Mouse (Mus musculus): Measurements from ENCODE around the gene Mras. TPM values are rescaled to one million over a fixed set of nuclear protein-coding genes. Genes with fewer than 3 reads are reported as not detected.

Mras gene
- 1 to 10 TPM; 4.8 to 6.8 TPM for total RNA-seq (2021)

DNA sequence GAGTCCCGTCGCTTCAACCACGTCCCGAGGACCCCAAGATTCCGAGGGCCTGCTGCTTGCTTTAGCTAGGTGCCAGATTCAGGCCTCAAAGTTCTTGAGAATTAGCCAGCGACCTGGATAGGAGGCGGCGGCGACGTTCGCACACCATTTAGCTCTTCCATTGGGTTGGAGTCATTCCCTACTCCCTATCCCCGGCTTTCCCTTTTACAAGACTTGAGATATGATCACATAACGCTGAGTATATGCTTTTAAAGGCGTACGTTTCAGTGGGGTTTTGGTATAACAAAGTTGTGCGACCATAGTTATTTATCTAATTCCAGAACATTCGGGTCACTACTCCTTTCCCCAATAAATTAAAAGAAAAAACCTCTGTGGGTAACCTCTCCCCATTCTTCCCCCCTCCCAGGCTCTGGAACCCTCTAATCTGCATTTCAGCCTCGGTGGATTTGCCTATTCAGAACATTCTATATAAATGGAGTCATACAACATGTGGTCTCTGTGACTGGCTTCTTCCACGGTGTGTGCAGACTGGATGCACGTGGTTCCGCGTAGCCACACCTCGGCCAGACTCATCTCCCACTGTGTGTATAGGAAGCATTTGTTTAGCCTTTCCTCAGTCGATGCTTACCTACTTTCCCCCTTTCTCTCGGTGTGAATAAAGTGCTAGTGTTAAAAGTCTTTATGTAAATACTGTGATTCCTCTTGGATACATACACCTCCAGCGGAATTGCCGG lies at the start of gene Mras:
TSS of gene Mras (minus strand) at position 351 of the 734 bp plus-strand sequence.
- intact Hi-C loops (cut with DNase I) = loop anchor here (5.0 kb wide), 2 partner anchors 60 to 195 kb away; partner anchors contain the start of gene Cep70
- no peak for DNase-seq (ENCODE audit: low spot score)

DNA sequence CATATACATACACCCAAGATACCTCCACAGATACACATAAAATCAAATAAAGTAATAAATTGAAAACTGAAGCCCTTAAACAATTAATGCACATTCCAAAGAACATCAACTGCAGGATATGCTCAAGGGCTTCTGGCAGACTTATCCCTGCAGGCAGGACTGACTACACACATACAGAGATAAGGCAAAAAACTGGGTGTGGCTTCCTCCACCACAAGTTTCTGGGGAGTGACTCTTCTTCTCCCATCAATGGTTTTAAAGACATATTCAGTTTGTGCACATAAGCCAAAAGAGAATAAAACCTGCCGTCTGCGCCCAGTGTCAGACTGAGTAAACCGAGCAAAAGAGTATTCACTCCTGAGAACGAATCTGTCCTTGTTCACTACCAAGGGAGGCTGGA lies 48.0 kb upstream of the Mras start:
- no peak for DNase-seq (ENCODE audit: low spot score)
- intact Hi-C loops (cut with DNase I) = no loop called here

DNA sequence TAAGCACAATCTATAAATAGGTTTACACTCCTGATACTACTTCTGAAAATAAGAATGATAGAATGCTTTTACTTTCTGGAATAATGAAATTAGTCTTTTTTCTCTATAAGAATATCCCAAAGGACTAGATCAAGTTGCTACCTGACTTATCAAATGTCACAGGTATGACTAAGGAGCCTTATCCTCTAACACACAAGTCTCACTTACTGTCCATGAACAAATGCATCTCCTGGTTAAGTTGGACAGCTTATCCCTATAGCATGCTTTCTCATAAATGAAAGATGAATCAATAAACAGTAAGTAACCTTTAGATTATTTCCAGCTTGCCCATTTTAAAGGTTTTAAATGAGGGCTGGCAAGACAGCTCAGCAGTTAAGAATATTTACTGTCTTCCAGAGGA lies 47.5 kb upstream of the Mras start:
- intact Hi-C loops (cut with DNase I) = no loop called here
- no peak for DNase-seq (ENCODE audit: low spot score)

DNA sequence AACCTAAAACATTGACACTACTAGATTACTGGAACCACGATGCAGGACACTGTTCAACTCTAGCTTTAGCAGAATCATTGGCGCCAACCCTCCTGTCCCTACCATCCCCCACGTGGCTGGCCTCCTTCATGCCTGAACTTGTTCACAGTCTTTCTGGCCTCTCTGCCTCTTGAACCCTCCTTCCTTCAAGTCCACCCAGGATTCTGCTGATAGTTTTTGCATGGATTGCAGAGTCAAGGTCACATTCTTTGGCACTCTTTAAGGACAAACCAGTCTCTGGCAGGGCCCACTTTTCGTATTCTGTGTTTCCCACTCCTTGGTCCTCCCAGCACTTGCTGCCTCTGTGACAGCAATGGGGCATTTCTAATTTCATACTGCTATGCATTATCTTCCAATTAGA lies 46.0 kb upstream of the Mras start:
- intact Hi-C loops (cut with DNase I) = no loop called here
- no peak for DNase-seq (ENCODE audit: low spot score)

DNA sequence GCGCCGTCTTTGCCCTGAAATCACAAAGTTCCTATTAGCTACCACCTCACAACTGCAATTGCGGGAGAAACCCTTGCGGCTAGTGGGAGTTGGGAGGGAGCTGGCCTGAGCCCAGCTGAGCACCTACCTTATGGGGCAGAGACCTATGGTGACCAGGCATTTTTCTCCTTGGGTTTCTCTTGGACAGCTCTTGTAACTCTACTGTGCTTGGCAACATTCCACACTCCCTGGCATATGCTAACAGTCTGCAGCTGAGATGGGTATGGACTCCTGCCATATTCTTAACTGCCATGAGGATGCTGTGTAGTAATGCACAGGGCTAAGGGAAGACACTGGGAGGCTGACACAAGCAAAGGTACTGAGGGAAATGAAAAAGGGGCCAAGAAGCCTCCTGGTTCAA lies 43.6 kb upstream of the Mras start:
- intact Hi-C loops (cut with DNase I) = no loop called here
- no peak for DNase-seq (ENCODE audit: low spot score)

DNA sequence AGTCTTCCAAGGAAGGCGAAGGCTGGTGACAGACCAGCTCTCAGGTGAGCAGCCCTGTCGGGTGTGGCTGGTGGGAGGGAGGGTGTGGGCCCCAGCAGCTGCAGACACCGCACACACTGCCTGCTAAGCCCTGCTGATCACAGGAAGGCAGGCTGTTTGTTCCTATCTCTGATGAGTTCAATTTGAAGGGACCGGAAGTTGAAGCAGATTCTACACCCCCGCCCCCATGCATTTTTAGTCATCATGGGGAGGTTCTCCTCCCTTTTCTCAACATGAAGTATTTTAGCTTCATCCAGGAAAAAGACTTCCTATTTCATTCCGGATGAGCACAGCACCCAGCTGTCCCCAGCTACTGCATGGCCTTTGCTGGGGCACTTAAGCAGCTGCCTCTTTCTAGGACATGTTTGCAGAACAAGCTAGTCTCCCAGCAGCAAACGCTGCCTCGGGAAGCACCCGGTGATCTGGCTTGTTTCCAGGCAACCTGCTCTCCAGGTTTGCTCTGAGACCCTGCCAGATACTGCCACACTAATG lies 42.1 kb upstream of the Mras start:
- intact Hi-C loops (cut with DNase I) = no loop called here

DNA sequence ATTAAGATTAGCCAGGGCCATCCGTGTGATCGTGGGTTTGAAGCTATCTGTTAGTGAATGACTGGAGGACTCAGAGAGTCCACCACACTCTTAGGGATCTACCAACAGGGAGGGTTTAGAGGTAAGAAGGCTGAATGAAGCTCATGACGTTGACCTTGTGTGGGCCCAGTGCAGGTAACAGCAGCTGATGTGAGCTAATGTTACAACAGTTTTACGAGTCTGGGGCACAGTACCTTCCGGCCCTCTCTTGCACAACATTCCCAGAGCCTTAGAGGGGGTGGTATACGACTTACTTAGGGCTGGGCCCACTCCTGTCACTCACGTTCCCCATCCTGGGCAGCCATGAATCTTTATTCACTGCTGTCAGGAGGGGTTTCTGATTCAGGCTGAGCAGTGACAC lies 34.2 kb upstream of the Mras start:
- intact Hi-C loops (cut with DNase I) = no loop called here
- no peak for DNase-seq (ENCODE audit: low spot score)

More for the DNA sequence above, 42.1 kb upstream of the Mras start:
- no peak for DNase-seq (ENCODE audit: low spot score)

DNA sequence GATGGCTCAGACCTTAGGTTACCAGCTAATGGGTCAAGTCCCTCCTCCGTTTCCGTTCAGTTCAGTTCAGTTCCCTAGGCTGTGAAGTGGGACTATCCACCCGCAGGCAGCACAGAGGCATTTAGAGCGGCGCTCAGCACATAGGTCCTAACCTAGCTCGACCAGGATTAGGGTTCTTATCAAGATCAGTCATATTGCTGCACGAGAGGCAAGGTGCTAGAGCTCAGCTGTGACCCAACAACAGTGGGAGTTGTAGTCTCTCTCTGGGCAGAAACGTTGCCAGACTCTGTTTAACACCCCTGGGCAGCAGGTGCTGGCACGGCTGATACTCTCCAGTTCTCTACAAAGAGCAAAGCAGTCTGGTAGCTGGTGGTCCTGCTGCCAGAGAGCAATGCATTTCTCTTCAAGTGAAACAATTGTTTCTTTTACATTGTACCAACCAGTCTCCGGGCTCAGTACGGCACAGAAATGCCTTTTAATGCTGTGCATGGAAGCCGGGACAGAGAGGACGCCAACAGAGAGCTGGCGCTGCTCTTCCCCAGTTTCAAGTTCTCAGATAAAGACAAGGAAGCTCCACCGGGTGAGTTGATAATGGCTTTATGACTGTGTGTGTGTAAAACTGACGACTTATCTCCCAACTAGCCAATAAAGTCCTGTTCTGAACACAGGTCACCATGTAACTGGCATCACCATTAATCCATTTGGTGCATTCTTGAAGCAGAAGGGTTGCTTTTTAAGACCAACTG lies 33.3 kb upstream of the Mras start:
- no peak for DNase-seq (ENCODE audit: low spot score)
- intact Hi-C loops (cut with DNase I) = no loop called here

DNA sequence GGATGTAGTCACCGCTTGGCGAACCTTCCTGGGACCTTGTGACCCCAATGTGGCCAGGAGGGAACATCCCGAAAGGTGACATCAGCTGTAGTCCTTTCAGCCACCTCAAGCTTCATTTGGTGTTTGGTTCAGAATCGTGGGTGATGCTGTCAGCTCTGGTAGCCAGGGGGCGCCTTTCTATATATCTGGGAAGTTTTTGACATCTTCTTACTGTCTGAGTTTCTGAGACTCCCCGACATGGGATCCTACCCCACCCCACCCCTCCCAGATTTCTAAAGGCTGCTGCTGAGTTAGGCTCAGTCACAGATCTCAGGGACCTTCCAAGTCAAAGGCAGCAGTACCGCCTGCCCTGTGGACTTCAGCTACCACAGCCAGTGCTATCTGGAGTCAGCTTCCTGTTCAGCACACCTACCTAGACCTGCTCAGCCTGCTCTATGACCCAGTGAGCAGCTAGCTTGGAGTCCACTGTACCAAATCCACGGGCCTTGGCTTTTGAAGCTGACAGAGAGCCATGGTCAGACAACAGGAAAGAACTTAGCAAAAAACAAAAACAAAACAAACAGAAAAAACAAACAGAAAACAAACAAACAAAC lies 32.6 kb upstream of the Mras start:
- intact Hi-C loops (cut with DNase I) = loop anchor here (1.0 kb wide), 1 partner anchor 111 kb away; no protein-coding TSS in a partner anchor
- no peak for DNase-seq (ENCODE audit: low spot score)

DNA sequence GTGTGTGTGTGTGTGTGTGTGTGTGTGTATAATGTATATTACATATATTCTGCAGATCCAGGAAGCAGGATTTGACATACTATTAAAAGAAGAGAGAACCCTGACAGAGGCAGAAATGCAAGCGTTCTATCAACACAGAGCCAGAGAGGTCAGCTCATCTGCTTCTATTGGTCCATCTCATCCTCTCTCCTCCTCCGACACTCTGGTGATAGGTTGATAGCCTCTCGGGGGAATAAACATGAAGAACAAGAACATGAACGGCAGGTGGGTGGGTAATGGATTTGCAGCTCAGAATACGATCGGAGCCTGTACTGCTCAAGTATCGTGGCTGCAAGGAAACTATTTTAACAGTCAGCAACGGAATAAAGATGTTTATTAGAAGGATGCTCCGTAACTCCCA lies 31.4 kb upstream of the Mras start:
- intact Hi-C loops (cut with DNase I) = no loop called here

DNA sequence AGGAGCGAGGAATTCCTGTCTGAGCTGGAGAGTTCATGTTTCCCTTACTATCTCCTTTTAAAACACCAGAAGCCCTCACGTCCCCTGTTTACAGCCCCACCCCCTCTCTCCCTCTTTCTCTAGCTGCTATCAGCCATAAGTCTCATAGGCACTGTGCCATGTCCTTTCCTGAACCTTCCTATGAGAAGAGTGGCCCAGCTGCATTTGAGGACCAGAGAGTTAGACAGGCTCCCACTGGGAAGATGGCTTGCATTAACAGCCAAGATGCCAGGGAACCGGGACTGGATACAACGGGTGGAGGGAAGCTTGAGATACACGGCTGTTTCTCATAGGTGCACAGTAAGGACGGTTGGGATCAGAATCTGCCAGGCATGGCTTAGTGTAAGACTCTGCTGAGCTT lies 27.7 kb upstream of the Mras start:
- intact Hi-C loops (cut with DNase I) = no loop called here
- DNase-seq (ENCODE audit: low spot score) = no peak

More for the DNA sequence above, 31.4 kb upstream of the Mras start:
- no peak for DNase-seq (ENCODE audit: low spot score)

DNA sequence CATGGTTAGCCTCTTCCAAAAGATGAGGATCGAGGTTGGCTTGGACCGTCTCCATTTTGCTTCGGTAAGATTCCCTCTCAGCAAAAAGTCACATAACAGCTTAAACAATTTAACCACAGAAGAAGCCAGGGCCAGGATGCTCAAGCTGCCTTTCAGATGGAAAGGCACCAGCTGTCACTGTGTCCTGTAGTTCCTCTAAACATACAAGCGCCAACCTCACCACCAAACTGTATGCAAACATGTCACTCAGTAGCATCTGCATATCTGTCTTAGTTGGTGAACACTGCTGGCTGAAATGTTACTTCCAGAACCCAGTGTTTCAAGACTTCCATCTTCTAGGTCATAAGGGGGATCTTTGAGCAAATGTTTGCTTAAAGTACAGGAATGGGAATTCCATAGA lies 22.5 kb upstream of the Mras start:
- no peak for DNase-seq (ENCODE audit: low spot score)
- intact Hi-C loops (cut with DNase I) = no loop called here

DNA sequence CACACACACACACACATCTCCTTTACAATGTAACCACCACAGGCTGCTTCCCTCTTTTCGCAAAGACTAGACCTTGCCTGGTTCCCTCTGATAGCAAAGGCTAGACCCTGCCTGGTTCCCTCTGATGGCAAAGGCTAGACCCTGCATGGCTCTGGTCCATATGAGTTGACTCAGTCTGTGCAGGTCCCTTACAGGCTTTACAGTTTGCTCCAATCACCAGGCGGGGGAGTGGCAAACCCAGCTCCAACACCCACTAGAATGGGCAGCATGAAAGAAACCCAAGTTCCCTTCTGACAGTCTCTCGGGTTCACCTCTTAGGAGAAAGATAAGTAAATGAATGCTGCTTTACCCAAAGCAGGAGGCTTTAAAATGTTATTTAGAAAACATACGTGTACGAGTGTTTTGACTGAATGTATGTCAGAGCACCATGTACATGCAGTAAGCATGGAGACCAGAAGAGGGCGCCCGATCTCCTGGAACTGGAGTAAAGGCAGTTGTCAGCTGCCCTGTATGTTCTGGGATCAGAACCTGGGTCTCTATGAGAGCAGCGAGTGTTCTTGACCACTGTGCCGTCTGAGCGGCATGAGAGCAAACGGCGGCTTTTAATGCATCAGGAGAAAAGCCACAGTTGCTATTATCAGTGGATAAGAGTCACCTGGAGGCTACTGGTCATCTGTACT lies 21.5 kb upstream of the Mras start:
- intact Hi-C loops (cut with DNase I) = no loop called here
- DNase-seq (ENCODE audit: low spot score) = no peak

DNA sequence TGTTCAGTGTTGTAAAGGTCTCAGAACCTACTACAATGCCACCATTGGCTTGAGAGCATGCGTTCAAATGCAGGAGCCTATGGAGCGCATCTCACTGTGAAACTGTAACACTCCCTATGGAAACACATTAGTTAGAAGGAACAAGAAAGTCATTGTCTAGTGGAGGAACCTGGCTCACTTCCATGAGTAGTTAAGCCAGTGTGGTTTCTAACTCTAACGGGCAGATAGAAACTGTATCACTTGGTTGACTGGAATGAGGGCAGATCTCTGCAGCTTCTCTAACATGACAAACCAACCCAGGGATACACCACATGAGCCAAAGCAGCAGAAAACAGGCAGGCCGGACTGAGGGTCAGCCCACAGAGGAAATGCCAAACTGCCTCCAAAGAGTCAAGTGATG lies 17.0 kb upstream of the Mras start:
- no peak for DNase-seq (ENCODE audit: low spot score)

DNA sequence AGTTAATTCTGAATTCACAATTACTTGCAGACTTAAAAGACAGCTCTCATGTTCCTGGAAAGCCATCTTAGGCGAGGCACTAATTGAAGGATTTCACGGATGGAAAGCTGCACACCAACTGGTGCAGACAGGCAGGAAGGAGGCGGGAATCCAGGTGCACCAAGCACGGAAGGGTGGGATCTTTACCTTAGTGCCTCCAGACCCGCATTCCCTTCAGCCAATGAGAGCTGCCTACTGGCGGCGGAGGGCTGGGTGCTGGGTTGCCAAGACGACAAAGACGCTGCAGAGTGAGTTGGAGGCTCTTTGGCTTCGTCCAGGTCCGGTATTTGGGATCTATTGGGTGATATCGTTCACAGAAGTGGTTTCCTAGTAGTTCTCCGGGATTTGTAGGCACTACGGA lies 14.0 kb upstream of the Mras start, which contains the start of gene Nme9:
TSS of gene Nme9 (plus strand) at position 315 of the 400 bp plus-strand sequence.
- DNase-seq (ENCODE audit: low spot score) = no peak
- intact Hi-C loops (cut with DNase I) = loop anchor here (2.0 kb wide), 1 partner anchor 388 kb away; no protein-coding TSS in a partner anchor

More for the DNA sequence above, 17.0 kb upstream of the Mras start:
- intact Hi-C loops (cut with DNase I) = no loop called here

DNA sequence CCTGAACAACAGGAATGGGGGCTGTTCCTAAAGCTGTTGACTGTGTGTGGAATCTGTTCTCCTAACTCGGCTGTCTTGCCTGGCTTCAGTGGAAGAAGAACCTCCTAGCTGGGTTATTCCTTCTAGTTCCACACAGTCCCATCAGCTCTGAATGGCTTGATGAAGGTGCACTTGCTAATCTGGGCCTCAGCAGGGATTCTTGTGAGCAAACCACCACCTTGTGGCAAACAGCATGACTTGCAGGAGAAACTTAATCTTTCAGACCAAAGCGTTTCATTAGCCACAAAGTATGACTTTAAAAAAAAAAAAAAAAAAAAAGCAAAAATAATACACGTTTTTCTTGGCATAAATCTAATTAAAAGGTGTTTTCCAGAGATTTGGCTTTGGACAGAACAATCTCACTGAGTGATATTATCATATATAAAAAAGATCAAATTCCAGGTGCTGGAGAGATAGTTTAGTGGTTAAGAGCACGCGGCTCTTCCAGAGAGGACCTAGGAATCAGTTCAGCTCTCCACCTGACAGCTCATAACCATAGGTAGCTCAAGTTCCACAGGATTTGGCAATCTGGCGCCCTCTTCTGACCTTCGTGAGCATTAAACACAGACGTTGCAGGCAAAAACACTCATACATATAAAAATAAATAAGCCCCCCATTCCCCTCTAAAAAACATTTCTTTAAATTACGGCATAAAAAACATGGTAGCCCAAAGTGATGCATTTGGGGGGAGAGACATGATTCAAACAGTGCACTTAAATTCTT lies 12.9 kb upstream of the Mras start:
- DNase-seq (ENCODE audit: low spot score) = no peak
- intact Hi-C loops (cut with DNase I) = loop anchor here (2.0 kb wide), 1 partner anchor 387 kb away; no protein-coding TSS in a partner anchor

DNA sequence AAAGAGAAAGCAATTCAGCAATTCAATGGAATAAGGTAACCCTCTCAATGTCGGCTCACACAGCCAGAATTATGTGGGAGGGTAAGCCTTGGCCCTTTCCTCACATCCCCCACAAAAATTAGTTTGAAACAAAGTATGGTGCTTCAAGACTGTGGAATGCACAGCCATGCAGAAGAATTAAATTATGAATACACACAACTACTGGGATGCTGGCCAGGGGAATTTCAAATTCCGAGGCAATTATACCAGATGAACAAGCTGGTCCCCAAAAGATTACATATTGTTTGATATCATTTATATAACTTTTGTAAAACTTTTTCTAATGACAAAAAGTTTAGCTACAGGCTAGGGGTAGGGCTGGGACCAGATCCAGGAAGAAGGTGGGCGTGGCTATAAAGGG lies 10.1 kb upstream of the Mras start:
- no peak for DNase-seq (ENCODE audit: low spot score)
- intact Hi-C loops (cut with DNase I) = no loop called here

DNA sequence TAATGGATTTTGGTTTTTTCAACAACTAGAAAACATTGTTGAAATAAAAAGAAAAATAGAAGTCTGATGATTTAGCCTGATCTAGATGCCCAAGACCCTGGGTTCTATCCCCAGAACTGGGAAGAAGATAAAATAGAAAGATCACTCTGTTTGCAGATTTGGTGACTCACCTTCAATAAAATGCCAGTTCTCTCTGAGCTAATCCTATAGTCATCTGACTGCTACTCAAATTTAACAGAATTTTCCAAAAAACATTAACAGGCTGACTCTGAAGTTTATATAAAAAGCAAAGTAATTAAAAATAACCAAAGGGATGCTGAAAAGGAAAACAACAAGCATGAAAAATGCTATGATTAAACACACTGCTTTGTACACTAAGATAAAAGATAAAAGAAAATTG lies 9.1 kb upstream of the Mras start:
- DNase-seq (ENCODE audit: low spot score) = no peak
- intact Hi-C loops (cut with DNase I) = no loop called here

DNA sequence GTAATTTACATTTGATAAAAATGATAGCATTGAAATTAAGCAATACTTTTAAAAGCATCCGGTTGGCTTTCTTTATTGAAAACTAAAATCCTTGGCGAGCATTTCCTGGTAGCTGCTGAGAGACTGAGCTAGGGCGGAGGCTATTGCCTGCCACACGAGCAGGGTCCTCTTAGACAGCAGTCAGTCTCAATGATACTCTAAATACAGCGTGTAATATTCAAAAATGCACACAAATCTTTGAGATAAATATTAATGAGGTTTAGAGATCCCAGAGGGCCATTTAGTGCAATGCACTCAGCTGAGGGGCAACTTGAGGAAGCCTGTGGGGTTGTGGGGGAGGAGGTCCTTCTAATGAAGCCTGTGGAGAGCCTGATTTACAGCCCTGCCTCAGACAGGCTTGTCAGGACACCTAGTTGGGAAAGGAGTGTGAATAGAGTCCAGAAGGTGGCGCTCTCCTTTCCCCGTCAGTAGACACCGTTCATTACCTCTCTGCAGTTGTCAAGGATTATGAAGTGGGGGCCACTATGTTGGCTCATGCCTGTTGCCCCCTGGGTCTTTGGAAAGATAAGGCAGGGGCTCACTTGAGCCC lies 7.5 kb upstream of the Mras start:
- intact Hi-C loops (cut with DNase I) = no loop called here
- no peak for DNase-seq (ENCODE audit: low spot score)

Measured in heart, postnatal 25 days (tissue).